Mouse (Mus musculus): ENCODE data around the gene Nlrc5.

Nlrc5 gene

GRCm38 (mm10) chr8:94471281-94471680 lies 37.1 kb downstream of the Nlrc5 start:
- no peak for DNase-seq (ENCODE audit: low spot score)

- no peak for DNase-seq (ENCODE audit: low spot score)
Measured at GRCm38 (mm10) chr8:94472741-94473140, 38.6 kb downstream of the Nlrc5 start.

GRCm38 (mm10) chr8:94473431-94473830 lies 39.3 kb downstream of the Nlrc5 start:
- no peak for DNase-seq (ENCODE audit: low spot score)

GRCm38 (mm10) chr8:94475786-94476185 lies 41.6 kb downstream of the Nlrc5 start:
- no peak for DNase-seq (ENCODE audit: low spot score)

GRCm38 (mm10) chr8:94476846-94477245 lies 42.7 kb downstream of the Nlrc5 start:
- DNase-seq (ENCODE audit: low spot score), result no peak

GRCm38 (mm10) chr8:94482051-94482450 lies 47.9 kb downstream of the Nlrc5 start:
- no peak for DNase-seq (ENCODE audit: low spot score)

GRCm38 (mm10) chr8:94485288-94485687 lies 51.1 kb downstream of the Nlrc5 start:
- DNase-seq (ENCODE audit: low spot score), result peak; percentile 6

GRCm38 (mm10) chr8:94485882-94486281 lies 51.7 kb downstream of the Nlrc5 start:
- peak; percentile 51 for DNase-seq (ENCODE audit: low spot score)

- no peak for DNase-seq (ENCODE audit: low spot score)
Measured at GRCm38 (mm10) chr8:94488016-94488415, 53.9 kb downstream of the Nlrc5 start.

GRCm38 (mm10) chr8:94489809-94490483 lies 55.8 kb downstream of the Nlrc5 start:
- no peak for DNase-seq (ENCODE audit: low spot score)

GRCm38 (mm10) chr8:94492021-94492681 lies 58.0 kb downstream of the Nlrc5 start:
- peak; percentile 84 for DNase-seq (ENCODE audit: low spot score)

GRCm38 (mm10) chr8:94493240-94493639 lies 59.1 kb downstream of the Nlrc5 start:
- DNase-seq (ENCODE audit: low spot score), result no peak

GRCm38 (mm10) chr8:94515430-94516208 lies 81.5 kb downstream of the Nlrc5 start:
- no peak for DNase-seq (ENCODE audit: low spot score)

GRCm38 (mm10) chr8:94516209-94516593 lies 82.0 kb downstream of the Nlrc5 start:
- no peak for DNase-seq (ENCODE audit: low spot score)

- DNase-seq (ENCODE audit: low spot score), result no peak
Measured at GRCm38 (mm10) chr8:94516766-94517165, 82.6 kb downstream of the Nlrc5 start.

GRCm38 (mm10) chr8:94518331-94518730 lies 84.2 kb downstream of the Nlrc5 start:
- DNase-seq (ENCODE audit: low spot score), result no peak

GRCm38 (mm10) chr8:94519021-94519420 lies 84.9 kb downstream of the Nlrc5 start:
- no peak for DNase-seq (ENCODE audit: low spot score)

GRCm38 (mm10) chr8:94521481-94521880 lies 87.3 kb downstream of the Nlrc5 start:
- no peak for DNase-seq (ENCODE audit: low spot score)

GRCm38 (mm10) chr8:94522482-94522881 lies 88.3 kb downstream of the Nlrc5 start:
- DNase-seq (ENCODE audit: low spot score), result no peak

- no peak for DNase-seq (ENCODE audit: low spot score)
Measured at GRCm38 (mm10) chr8:94524554-94524953, 90.4 kb downstream of the Nlrc5 start.

- DNase-seq (ENCODE audit: low spot score), result no peak
Measured at GRCm38 (mm10) chr8:94527178-94527577, 93.0 kb downstream of the Nlrc5 start.

GRCm38 (mm10) chr8:94528245-94528644 lies 94.1 kb downstream of the Nlrc5 start:
- DNase-seq (ENCODE audit: low spot score), result peak; percentile 48

- no peak for DNase-seq (ENCODE audit: low spot score)
Measured at GRCm38 (mm10) chr8:94529875-94530274, 95.7 kb downstream of the Nlrc5 start.
